Mouse (Mus musculus) forebrain, embryonic 11.5 days (tissue): ENCODE results near the gene Capzb. TPM values are rescaled to one million over a fixed set of nuclear protein-coding genes. Genes with fewer than 3 reads are reported as not detected.

Experiments used
- ATAC-seq: fragments of 200-750 bp; cut with Nextera tagmentation; replicated peaks from 2 replicates; pipeline ENCODE4 v1.8.0; 2017; ENCODE audit warnings: moderate TSS enrichment; ENCODE audit not compliant: low FRiP score
- DNase-seq: peaks from one replicate; pipeline ENCODE4 v3.0.0-alpha.2; 2017; ENCODE audit warnings: low spot score
- H3K27ac ChIP-seq: fragments of 300-500 bp; sonication (generic); 2 replicates; pipeline ENCODE4 v1.5.1; 2014; ENCODE audit warnings: low read depth, low read length
- H3K27me3 ChIP-seq: fragments of 300-500 bp; sonication (generic); 2 replicates; pipeline ENCODE4 v1.6.1; 2014; ENCODE audit warnings: mild to moderate bottlenecking, low read length, mixed read lengths; ENCODE audit not compliant: control insufficient read depth, insufficient read depth
- H3K36me3 ChIP-seq: fragments of 300-500 bp; sonication (generic); 2 replicates; pipeline ENCODE4 v1.6.1; 2014; ENCODE audit warnings: mild to moderate bottlenecking, low read length, moderate library complexity, mixed read lengths; ENCODE audit not compliant: control insufficient read depth, insufficient read depth
- H3K4me1 ChIP-seq: fragments of 300-500 bp; sonication (generic); replicated peaks from 2 replicates; pipeline ENCODE4 v1.6.1; 2014; ENCODE audit warnings: low read length, mixed read lengths; ENCODE audit not compliant: control insufficient read depth, insufficient read depth
- H3K4me2 ChIP-seq: fragments of 300-500 bp; sonication (generic); 2 replicates; pipeline ENCODE4 v1.6.1; 2014; ENCODE audit warnings: low read depth, mild to moderate bottlenecking, low read length, moderate library complexity, mixed read lengths; ENCODE audit not compliant: severe bottlenecking
- H3K4me3 ChIP-seq: fragments of 300-500 bp; sonication (generic); 2 replicates; pipeline ENCODE4 v1.5.1; 2014; ENCODE audit warnings: low read depth, low read length
- H3K9ac ChIP-seq: fragments of 300-500 bp; sonication (generic); 2 replicates; pipeline ENCODE4 v1.6.1; 2014; ENCODE audit warnings: low read length
- H3K9me3 ChIP-seq: fragments of 300-500 bp; sonication (generic); 2 replicates; pipeline ENCODE4 v1.6.1; 2016; ENCODE audit warnings: low read length, mixed read lengths; ENCODE audit not compliant: control insufficient read depth
- WGBS: fragments of 180-500 bp; shearing (Covaris S2); extraction: QIAGEN DNeasy Blood & Tissue Kit; methylation state at CpG from one replicate; pipeline ENCODE4 v1.1.7; 2014; 5-methylcytosine and 5-hydroxymethylcytosine counted together
- polyA plus RNA-seq: library from polyadenylated mRNA; unstranded; fragments of >200 nt; fragmentation: Nextera tagmentation; extraction: Ambion mirVana; gene quantifications from 2 replicates; pipeline ENCODE4 v1.2.1, GENCODE M21; 2014

Gene Capzb
- polyA plus RNA-seq, 1 experiment from 2014 or later, result 238 TPM

- no peak overlapping the region for H3K4me2 ChIP-seq
- H3K4me1 ChIP-seq, result no peaks in the 10 kb centered on the region; the same call in 1 of the 2 replicates
- no peak overlapping the region for H3K9ac ChIP-seq
- H3K4me3 ChIP-seq, result no peak overlapping the region
- ATAC-seq, result no peak
- no peaks in the 10 kb centered on the region for H3K27me3 ChIP-seq
- H3K9me3 ChIP-seq, result no peaks in the 10 kb centered on the region
- DNase-seq, result no peak
- 91% methylated on average over 4 of the region's 4 CpGs for WGBS
- no peaks in the 10 kb centered on the region for H3K36me3 ChIP-seq
- H3K27ac ChIP-seq, result no peak overlapping the region
Observed at GRCm38 (mm10) chr4:139233755-139234254, 41.1 kb downstream of the Capzb start.

GRCm38 (mm10) chr4:139234261-139234660, 41.6 kb downstream of the Capzb start:
- 91% methylated on average over 4 of the region's 4 CpGs for WGBS
- no peaks in the 10 kb centered on the region; the same call in 1 of the 2 replicates for H3K4me1 ChIP-seq

GRCm38 (mm10) chr4:139235556-139235955, 42.9 kb downstream of the Capzb start:
- WGBS, result 90% methylated on average over 7 of the region's 7 CpGs
- Histone ChIP-seq H3K36me3 (no peaks in the 10 kb centered on the region), H3K4me2 (no peak overlapping the region), H3K9me3 (no peaks in the 10 kb centered on the region), H3K9ac (no peak overlapping the region), H3K4me3 (no peak overlapping the region), H3K4me1 (no peaks in the 10 kb centered on the region; the same call in 1 of the 2 replicates), H3K27ac (no peak overlapping the region), H3K27me3 (no peaks in the 10 kb centered on the region)
- ATAC-seq (no peak), DNase-seq (no peak)

More at GRCm38 (mm10) chr4:139234261-139234660, 41.6 kb downstream of the Capzb start:
- ATAC-seq, result no peak
- no peaks in the 10 kb centered on the region for H3K36me3 ChIP-seq
- no peaks in the 10 kb centered on the region for H3K27me3 ChIP-seq
- no peak for DNase-seq
- H3K27ac ChIP-seq, result no peak overlapping the region
- no peaks in the 10 kb centered on the region for H3K9me3 ChIP-seq
- H3K9ac ChIP-seq, result no peak overlapping the region
- H3K4me3 ChIP-seq, result no peak overlapping the region
- no peak overlapping the region for H3K4me2 ChIP-seq

- Histone ChIP-seq H3K27ac (no peak overlapping the region), H3K4me3 (no peak overlapping the region), H3K9ac (no peak overlapping the region), H3K4me1 (no peaks in the 10 kb centered on the region), H3K9me3 (no peaks in the 10 kb centered on the region), H3K4me2 (no peak overlapping the region), H3K27me3 (no peaks in the 10 kb centered on the region), H3K36me3 (no peaks in the 10 kb centered on the region)
- DNase-seq, result no peak
- ATAC-seq, result no peak
- 91% methylated on average over 16 of the region's 16 CpGs for WGBS
Observed at GRCm38 (mm10) chr4:139238612-139239011, 45.9 kb downstream of the Capzb start.

GRCm38 (mm10) chr4:139240334-139240733, 47.6 kb downstream of the Capzb start:
- no peak overlapping the region for H3K9ac ChIP-seq
- no peaks in the 10 kb centered on the region for H3K9me3 ChIP-seq
- no peaks in the 10 kb centered on the region for H3K4me1 ChIP-seq
- H3K27ac ChIP-seq, result no peak overlapping the region
- DNase-seq (no peak), ATAC-seq (no peak)
- H3K27me3 ChIP-seq, result no peaks in the 10 kb centered on the region
- no peak overlapping the region for H3K4me3 ChIP-seq
- no peaks in the 10 kb centered on the region for H3K36me3 ChIP-seq
- no peak overlapping the region for H3K4me2 ChIP-seq
- WGBS, result 91% methylated on average over 6 of the region's 6 CpGs

- DNase-seq, result no peak
- Histone ChIP-seq H3K27ac (no peak overlapping the region), H3K27me3 (no peaks in the 10 kb centered on the region), H3K4me3 (no peak overlapping the region), H3K36me3 (no peaks in the 10 kb centered on the region), H3K4me1 (peaks cover 14% of the 10 kb centered on the region), H3K4me2 (no peak overlapping the region), H3K9me3 (no peaks in the 10 kb centered on the region), H3K9ac (no peak overlapping the region)
- 64% methylated on average over 22 of the region's 22 CpGs for WGBS
- ATAC-seq, result no peak
Observed at GRCm38 (mm10) chr4:139241678-139242606, 49.2 kb downstream of the Capzb start.

GRCm38 (mm10) chr4:139242607-139242955, 49.9 kb downstream of the Capzb start:
- H3K9me3 ChIP-seq, result no peaks in the 10 kb centered on the region
- ATAC-seq, result no peak
- DNase-seq, result no peak
- H3K4me1 ChIP-seq, result peaks cover 16% of the 10 kb centered on the region
- 74% methylated on average over 7 of the region's 7 CpGs for WGBS
- no peaks in the 10 kb centered on the region for H3K36me3 ChIP-seq
- H3K4me3 ChIP-seq, result no peak overlapping the region
- no peak overlapping the region for H3K9ac ChIP-seq
- no peaks in the 10 kb centered on the region for H3K27me3 ChIP-seq
- no peak overlapping the region for H3K27ac ChIP-seq
- no peak overlapping the region for H3K4me2 ChIP-seq

- Histone ChIP-seq H3K27me3 (no peaks in the 10 kb centered on the region), H3K4me1 (peaks cover 18% of the 10 kb centered on the region), H3K9me3 (no peaks in the 10 kb centered on the region), H3K9ac (no peak overlapping the region), H3K36me3 (no peaks in the 10 kb centered on the region), H3K4me2 (no peak overlapping the region), H3K4me3 (no peak overlapping the region), H3K27ac (no peak overlapping the region)
- ATAC-seq, result no peak
- WGBS, result 83% methylated on average over 3 of the region's 3 CpGs
- DNase-seq, result no peak
Observed at GRCm38 (mm10) chr4:139244176-139244575, 51.5 kb downstream of the Capzb start.
